Mouse (Mus musculus) frontal cortex, postnatal 36 days (tissue): ENCODE data around the gene Gm20388.
"Not testable (repeated sequence)": the region's sequence is repeated elsewhere in the genome, so short reads cannot be mapped to it uniquely, and the experiment has no call there.

Experiments
- DNase-seq, 2 experiments: peaks; one replicate each; pipeline ENCODE4 v3.0.0; 2022; ENCODE audit warnings: low spot score in 2 of 2

The Gm20388 gene

GRCm38 (mm10) chr8:123431616-123432365 is 3521.2 kb downstream of the Gm20388 start:
- DNase-seq = no peak

DNA sequence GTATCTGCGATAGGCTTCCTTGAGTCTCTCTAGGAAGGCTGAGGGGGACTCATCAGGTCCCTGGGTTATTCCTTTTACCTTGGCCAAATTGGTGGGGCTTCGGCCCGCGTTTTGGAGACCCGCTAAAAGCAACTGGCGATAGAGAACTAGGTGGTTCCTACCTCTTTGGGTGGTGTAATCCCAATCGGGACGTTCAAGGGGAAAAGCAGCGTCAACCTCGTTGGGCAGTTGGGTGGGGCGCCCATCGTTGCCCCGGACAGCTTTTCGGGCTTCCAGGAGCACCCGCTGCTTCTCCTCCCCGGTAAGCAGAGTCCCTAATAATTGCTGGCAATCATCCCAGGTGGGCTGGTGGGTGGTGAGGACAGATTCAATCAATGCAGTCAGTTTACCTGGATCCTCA is 3521.7 kb downstream of the Gm20388 start:
- no peak for DNase-seq

DNA sequence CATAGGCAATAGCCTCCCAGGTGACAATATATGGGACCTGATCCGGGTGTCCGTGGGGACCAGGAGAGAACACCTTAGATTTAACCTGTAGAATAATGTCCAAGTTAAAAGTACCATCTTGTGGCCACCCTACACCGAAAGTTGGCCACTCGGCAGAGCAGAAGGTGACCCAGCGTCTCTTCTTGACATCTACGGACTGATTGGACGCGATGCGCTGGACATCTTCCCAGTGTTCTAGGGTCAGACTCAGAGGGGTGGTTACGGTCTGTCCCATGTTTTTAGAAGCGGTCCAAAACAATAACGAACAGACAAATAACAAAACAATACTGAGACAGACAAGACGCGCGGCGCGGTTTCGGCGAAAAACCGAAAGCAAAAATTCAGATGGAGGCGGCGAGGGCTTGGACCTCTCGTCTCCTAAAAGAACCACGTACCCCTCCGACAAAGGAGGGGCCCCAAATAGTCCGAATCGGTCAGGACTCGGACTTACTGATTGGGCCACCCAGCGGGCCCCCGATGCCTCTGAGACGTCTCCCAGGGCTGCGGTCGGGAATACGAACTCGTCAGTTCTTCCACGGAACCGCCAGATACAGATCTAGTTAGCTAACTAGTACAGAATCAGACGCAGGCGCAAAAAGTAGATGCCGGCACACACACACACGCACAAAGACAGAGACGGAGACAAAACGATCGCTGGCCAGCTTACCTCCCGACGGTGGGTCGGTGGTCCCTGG is 3522.8 kb downstream of the Gm20388 start:
- DNase-seq = not testable (repeated sequence)

DNA sequence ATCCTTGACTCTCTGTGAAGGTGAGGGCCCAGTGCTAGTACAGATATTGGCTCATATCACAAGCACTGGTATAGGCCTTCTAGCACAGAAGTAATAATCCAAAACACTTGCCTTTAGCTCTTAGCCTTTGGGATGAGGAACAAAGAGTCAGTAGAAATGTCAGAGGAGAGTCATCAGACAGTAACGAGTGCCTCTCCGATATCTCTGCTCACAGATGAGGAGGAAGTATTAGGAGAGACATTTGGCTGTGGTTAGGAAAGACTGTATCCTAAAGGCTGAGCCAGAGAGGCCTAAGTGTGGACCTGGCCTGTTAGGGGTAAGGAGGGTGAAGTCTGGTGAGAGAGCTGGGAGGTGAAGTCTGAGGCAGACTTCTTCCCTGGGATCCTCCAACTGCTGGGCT is 3531.1 kb downstream of the Gm20388 start:
- DNase-seq = no peak

DNA sequence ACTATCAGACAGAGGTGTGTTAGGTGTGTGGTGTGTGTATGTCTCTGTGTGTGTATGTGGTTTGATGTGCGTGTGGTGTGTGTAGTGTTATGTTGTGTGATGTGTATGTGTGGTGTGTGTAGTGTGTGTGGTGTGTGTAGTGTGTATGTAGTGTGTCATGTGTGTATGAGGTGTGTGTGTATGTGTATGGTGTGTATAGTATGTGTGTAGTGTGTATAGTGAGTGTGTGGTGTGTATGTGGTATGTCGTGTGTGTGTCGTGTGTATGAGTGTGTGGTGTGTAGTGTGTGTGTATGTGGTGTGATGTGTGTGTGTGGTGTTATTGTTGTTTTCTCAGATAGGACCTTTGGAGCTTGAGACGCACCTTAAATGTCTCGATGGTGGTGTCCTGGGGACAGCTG is 3531.7 kb downstream of the Gm20388 start:
- DNase-seq = no peak

DNA sequence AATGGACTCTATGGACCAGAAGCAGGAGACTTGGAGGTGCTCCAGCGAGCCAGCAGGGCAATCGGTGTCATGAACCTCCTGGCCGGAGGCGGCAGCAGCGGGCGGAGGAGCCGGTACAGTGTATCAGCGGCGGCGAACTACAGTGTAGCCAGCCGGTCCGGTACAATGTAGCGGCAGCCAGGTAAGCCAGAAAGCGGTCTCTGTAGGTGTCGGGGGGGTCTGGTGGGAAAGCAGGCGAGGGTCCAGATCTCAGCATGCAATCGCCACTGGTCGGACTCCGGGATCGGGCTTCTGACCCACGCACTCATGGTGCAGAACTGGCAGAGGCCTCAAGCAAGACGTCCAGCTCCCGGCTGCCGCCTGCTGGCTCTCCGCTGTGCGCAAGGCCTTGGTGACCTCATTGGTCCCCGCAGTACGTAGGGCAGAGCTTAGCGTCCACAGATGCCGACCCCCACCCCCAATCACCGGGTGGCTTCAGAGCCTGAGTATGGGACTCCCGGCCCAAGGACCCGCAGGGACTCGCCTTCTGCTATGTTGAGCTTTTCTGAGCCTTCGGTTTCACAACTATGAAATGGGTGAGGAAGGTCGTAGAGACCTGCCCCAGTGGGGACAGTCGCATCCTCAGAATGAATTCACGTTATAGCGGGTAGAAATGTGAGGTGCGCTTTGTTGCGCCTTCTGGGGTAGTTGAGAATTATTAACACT is 3532.4 kb downstream of the Gm20388 start:
- peak; percentile 94 to 95 for DNase-seq

DNA sequence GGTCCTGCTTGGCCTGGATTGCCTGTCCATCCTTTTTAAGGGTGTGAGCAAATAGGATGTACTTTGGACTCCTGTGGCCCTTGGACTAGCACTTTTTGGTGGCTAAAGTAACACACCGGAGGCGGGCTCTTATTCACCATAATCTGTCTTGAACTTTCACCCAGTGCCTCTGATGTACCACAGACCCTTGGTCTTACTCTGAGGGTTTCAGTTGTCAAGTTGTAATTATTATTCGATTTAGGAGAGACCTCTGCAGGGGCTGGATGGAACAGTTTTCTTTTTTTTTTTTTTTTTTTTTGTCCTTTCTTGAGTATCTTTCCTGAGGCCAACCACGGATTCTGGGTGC is 3532.9 kb downstream of the Gm20388 start:
- no peak for DNase-seq

GRCm38 (mm10) chr8:123444131-123444530 is 3533.5 kb downstream of the Gm20388 start:
- DNase-seq = no peak

- DNase-seq = no peak
Observed at GRCm38 (mm10) chr8:123445981-123446380, 3535.3 kb downstream of the Gm20388 start.

DNA sequence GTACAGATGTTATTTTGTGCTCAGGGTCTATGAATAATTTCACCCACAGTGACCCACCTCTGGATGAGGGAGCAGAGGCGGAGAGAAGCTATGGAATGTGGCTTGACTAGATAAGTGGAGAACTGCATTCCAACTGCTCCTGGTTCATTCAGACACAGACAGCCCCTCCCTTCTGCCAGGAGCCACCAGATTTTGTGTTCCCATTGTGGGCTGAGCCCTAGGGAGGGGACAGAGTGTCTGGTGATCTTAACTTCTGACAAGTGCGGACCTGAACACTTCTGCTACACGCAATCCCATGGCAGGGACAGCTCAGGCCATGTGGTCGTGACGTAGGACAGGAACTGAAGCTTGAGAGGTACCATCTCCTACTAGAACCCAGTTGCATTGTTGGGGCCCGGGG is 3536.2 kb downstream of the Gm20388 start:
- no peak for DNase-seq

- no peak for DNase-seq
Observed at GRCm38 (mm10) chr8:123450783-123451182, 3540.1 kb downstream of the Gm20388 start.

- not testable (repeated sequence) for DNase-seq
Observed at GRCm38 (mm10) chr8:123451747-123452146, 3541.1 kb downstream of the Gm20388 start.

- DNase-seq = no peak
Observed at GRCm38 (mm10) chr8:123452149-123452548, 3541.5 kb downstream of the Gm20388 start.

- no peak for DNase-seq
Observed at GRCm38 (mm10) chr8:123453291-123453690, 3542.7 kb downstream of the Gm20388 start.

GRCm38 (mm10) chr8:123453951-123454350 is 3543.3 kb downstream of the Gm20388 start:
- no peak for DNase-seq

GRCm38 (mm10) chr8:123454559-123454958 is 3543.9 kb downstream of the Gm20388 start:
- no peak for DNase-seq

DNA sequence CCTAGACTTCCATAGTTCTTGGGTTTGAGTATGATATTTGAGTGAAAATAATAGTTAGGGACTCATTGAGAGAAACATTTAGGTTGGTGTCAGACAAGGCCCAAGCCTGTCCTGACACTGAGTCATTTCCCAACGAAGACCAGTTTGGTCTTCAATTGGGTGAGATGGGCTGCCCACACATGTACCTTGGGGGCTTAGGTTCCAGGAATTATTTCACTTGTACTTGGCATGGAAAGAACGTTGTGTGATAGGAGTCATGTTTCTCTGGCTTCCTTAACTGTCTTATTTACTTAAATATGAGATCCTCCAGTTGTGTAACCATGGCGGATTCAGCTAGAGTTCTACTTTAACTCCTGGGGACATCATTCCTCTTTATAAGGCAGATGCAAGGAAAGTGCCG is 3553.0 kb downstream of the Gm20388 start:
- no peak for DNase-seq

- no peak for DNase-seq
Observed at GRCm38 (mm10) chr8:123467476-123467875, 3556.8 kb downstream of the Gm20388 start.

GRCm38 (mm10) chr8:123472991-123473390 is 3562.3 kb downstream of the Gm20388 start:
- not testable (repeated sequence) for DNase-seq

DNA sequence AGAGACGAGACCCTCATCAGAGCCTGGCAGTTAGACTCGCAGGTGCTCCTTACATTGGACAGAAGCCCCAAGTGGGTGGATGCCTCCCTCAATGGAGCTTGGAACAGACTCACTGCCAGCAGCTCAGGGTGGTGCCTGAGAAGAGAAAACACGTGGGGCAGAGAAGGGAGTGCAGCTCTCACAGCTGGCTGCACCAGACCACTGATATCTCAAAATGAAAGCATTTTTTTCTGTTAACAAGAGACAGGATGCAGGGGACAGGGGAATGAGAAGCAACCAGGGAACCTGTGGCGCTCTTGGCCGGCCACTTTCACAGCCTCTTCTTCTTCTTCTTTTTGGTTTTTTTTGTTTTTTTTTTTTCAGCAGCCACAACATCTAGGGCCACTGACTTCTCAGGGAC is 3563.9 kb downstream of the Gm20388 start:
- not testable (repeated sequence) for DNase-seq

- DNase-seq = peak in 1 of 2 experiments; percentile 17
Observed at GRCm38 (mm10) chr8:123476911-123477736, 3566.5 kb downstream of the Gm20388 start.
